Mouse (Mus musculus) lung, postnatal 0 days (tissue): ENCODE data around the gene Fuz. TPM values are rescaled to one million over a fixed set of nuclear protein-coding genes. Genes with fewer than 3 reads are reported as not detected.

Experiments used
- ATAC-seq: fragments of 200-750 bp; cut with Nextera tagmentation; 2 replicates; pipeline ENCODE4 v1.8.0; 2017; ENCODE audit warnings: moderate library complexity
- DNase-seq: peaks from one replicate; pipeline ENCODE4 v3.0.0-alpha.2; 2016; ENCODE audit warnings: low spot score
- H3K27ac ChIP-seq: fragments of 300-500 bp; sonication (generic); 2 replicates; pipeline ENCODE4 v1.5.1; 2014; ENCODE audit warnings: antibody characterized with exemption, mild to moderate bottlenecking, low read length, mixed read lengths
- H3K27me3 ChIP-seq: fragments of 300-500 bp; sonication (generic); replicated peaks from 2 replicates; pipeline ENCODE4 v1.6.1; 2014; ENCODE audit warnings: low read length, mixed read lengths; ENCODE audit not compliant: insufficient read depth
- H3K36me3 ChIP-seq: fragments of 300-500 bp; sonication (generic); 2 replicates; pipeline ENCODE4 v1.6.1; 2014; ENCODE audit warnings: low read length, mixed read lengths; ENCODE audit not compliant: insufficient read depth
- H3K4me1 ChIP-seq: fragments of 300-500 bp; sonication (generic); 2 replicates; pipeline ENCODE4 v1.6.1; 2014; ENCODE audit warnings: antibody characterized with exemption, low read depth, low read length, mixed read lengths; ENCODE audit not compliant: insufficient read depth
- H3K4me2 ChIP-seq: fragments of 300-500 bp; sonication (generic); replicated peaks from 2 replicates; pipeline ENCODE4 v1.6.1; 2014; ENCODE audit warnings: low read depth, mild to moderate bottlenecking, low read length, moderate library complexity, mixed read lengths
- H3K4me3 ChIP-seq: fragments of 300-500 bp; sonication (generic); 2 replicates; pipeline ENCODE4 v1.5.1; 2014; ENCODE audit warnings: low read depth, low read length
- H3K9ac ChIP-seq: fragments of 300-500 bp; sonication (generic); replicated peaks from 2 replicates; pipeline ENCODE4 v1.6.1; 2014; ENCODE audit warnings: low read depth, mild to moderate bottlenecking
- H3K9me3 ChIP-seq: fragments of 300-500 bp; sonication (generic); 2 replicates; pipeline ENCODE4 v1.6.1; 2016; ENCODE audit warnings: low read length, mixed read lengths
- CTCF ChIP-seq: IDR thresholded peaks from 2 replicates; pipeline ENCODE4 v1.5.1; 2016; ENCODE audit warnings: antibody characterized with exemption, mild to moderate bottlenecking
- EP300 ChIP-seq: IDR thresholded peaks from 2 replicates; pipeline ENCODE4 v1.6.1; 2016; ENCODE audit warnings: antibody characterized with exemption, mild to moderate bottlenecking, control low read depth
- WGBS: fragments of 180-500 bp; shearing (Covaris S2); extraction: QIAGEN DNeasy Blood & Tissue Kit; methylation state at CpG from one replicate; pipeline ENCODE4 v1.1.7; 2014; 5-methylcytosine and 5-hydroxymethylcytosine counted together
- polyA plus RNA-seq: library from polyadenylated mRNA; unstranded; fragments of >200 nt; fragmentation: Nextera tagmentation; extraction: Ambion mirVana; gene quantifications from 2 replicates; pipeline ENCODE4 v1.2.1, GENCODE M21; 2015

Gene Fuz
- polyA plus RNA-seq, 1 experiment from 2014 or later, result 15.1 TPM

- Histone ChIP-seq H3K36me3 (peaks cover 16% of the 10 kb centered on the region; the same call in 1 of the 2 replicates), H3K27me3 (no peaks in the 10 kb centered on the region), H3K4me2 (no peak overlapping the region), H3K4me3 (no peak overlapping the region), H3K27ac (no peak overlapping the region), H3K9ac (no peak overlapping the region), H3K4me1 (0 out of 2 replicates have a peak, but pooled peaks cover 7% of the 10 kb centered on the region), H3K9me3 (no peaks in the 10 kb centered on the region)
- no peak for DNase-seq
- WGBS, result 87% methylated on average over 2 of the region's 2 CpGs
- no peak for TF ChIP-seq EP300
- TF ChIP-seq CTCF, result no peak
- no peak for ATAC-seq
Measured at GRCm38 (mm10) chr7:44914396-44914795, 18.5 kb downstream of the Fuz start.

- TF ChIP-seq CTCF (no peak), EP300 (no peak)
- Histone ChIP-seq H3K27me3 (no peaks in the 10 kb centered on the region), H3K9ac (no peak overlapping the region), H3K4me1 (0 out of 2 replicates have a peak, but pooled peaks cover 7% of the 10 kb centered on the region), H3K4me2 (no peak overlapping the region), H3K36me3 (peaks cover 7% of the 10 kb centered on the region; the same call in 1 of the 2 replicates), H3K9me3 (no peaks in the 10 kb centered on the region), H3K4me3 (no peak overlapping the region), H3K27ac (no peak overlapping the region)
- DNase-seq (no peak), ATAC-seq (no peak)
- WGBS, result 94% methylated on average over 9 of the region's 9 CpGs
Measured at GRCm38 (mm10) chr7:44915314-44915713, 19.4 kb downstream of the Fuz start.

GRCm38 (mm10) chr7:44916191-44916590, 20.3 kb downstream of the Fuz start:
- Histone ChIP-seq H3K4me2 (no peak overlapping the region), H3K27me3 (no peaks in the 10 kb centered on the region), H3K9ac (no peak overlapping the region), H3K9me3 (no peaks in the 10 kb centered on the region), H3K36me3 (peaks cover 4% of the 10 kb centered on the region; the same call in 1 of the 2 replicates), H3K4me3 (no peak overlapping the region), H3K4me1 (0 out of 2 replicates have a peak, but pooled peaks cover 7% of the 10 kb centered on the region), H3K27ac (no peak overlapping the region)
- 72% methylated on average over 6 of the region's 6 CpGs for WGBS
- TF ChIP-seq CTCF (no peak), EP300 (no peak)
- ATAC-seq (no peak), DNase-seq (no peak)

GRCm38 (mm10) chr7:44916881-44917280, 21.0 kb downstream of the Fuz start:
- no peak overlapping the region for H3K9ac ChIP-seq

GRCm38 (mm10) chr7:44918219-44918618, 22.3 kb downstream of the Fuz start:
- H3K9ac ChIP-seq, result no peak overlapping the region
- no peak overlapping the region for H3K4me2 ChIP-seq
- 0 out of 2 replicates have a peak overlapping the region, but pooled peaks have one; percentile 38 for H3K27ac ChIP-seq
- 0 out of 2 replicates have a peak, but pooled peaks cover 7% of the 10 kb centered on the region for H3K4me1 ChIP-seq
- ATAC-seq (0 out of 2 replicates have a peak, but pooled peaks have one; percentile 20), DNase-seq (no peak)
- H3K9me3 ChIP-seq, result no peaks in the 10 kb centered on the region
- TF ChIP-seq CTCF (no peak), EP300 (no peak)
- no peak overlapping the region for H3K4me3 ChIP-seq
- no peaks in the 10 kb centered on the region; the same call in 1 of the 2 replicates for H3K36me3 ChIP-seq
- 42% methylated on average over 3 of the region's 3 CpGs for WGBS
- H3K27me3 ChIP-seq, result no peaks in the 10 kb centered on the region

More at GRCm38 (mm10) chr7:44916881-44917280, 21.0 kb downstream of the Fuz start:
- peak overlapping the region; percentile 57; the same call in 1 of the 2 replicates for H3K27ac ChIP-seq
- 88% methylated on average over 4 of the region's 4 CpGs for WGBS
- H3K27me3 ChIP-seq, result no peaks in the 10 kb centered on the region
- no peak for TF ChIP-seq EP300
- no peak for TF ChIP-seq CTCF
- 0 out of 2 replicates have a peak, but pooled peaks cover 7% of the 10 kb centered on the region for H3K4me1 ChIP-seq
- H3K9me3 ChIP-seq, result no peaks in the 10 kb centered on the region
- H3K4me3 ChIP-seq, result no peak overlapping the region
- DNase-seq (no peak), ATAC-seq (peak; percentile 70)
- H3K36me3 ChIP-seq, result no peaks in the 10 kb centered on the region; the same call in 1 of the 2 replicates
- no peak overlapping the region for H3K4me2 ChIP-seq

GRCm38 (mm10) chr7:44919127-44919526, 23.2 kb downstream of the Fuz start:
- no peak overlapping the region for H3K9ac ChIP-seq
- no peak overlapping the region for H3K4me3 ChIP-seq
- no peak for ATAC-seq
- no peaks in the 10 kb centered on the region for H3K27me3 ChIP-seq
- H3K4me2 ChIP-seq, result no peak overlapping the region
- no peaks in the 10 kb centered on the region for H3K9me3 ChIP-seq
- H3K4me1 ChIP-seq, result 0 out of 2 replicates have a peak, but pooled peaks cover 7% of the 10 kb centered on the region
- WGBS, result 89% methylated on average over 5 of the region's 5 CpGs
- TF ChIP-seq CTCF (no peak), EP300 (no peak)
- H3K27ac ChIP-seq, result no peak overlapping the region
- no peak for DNase-seq
- no peaks in the 10 kb centered on the region; the same call in 1 of the 2 replicates for H3K36me3 ChIP-seq
